Mouse (Mus musculus) forebrain, embryonic 16.5 days (tissue): ENCODE measurements around the gene Mutyh. TPM values are rescaled to one million over a fixed set of nuclear protein-coding genes. Genes with fewer than 3 reads are reported as not detected.

Experiments used
- polyA plus RNA-seq: library from polyadenylated mRNA; unstranded; fragments of >200 nt; fragmentation: Nextera tagmentation; extraction: Ambion mirVana; gene quantifications from 2 replicates; pipeline ENCODE4 v1.2.1, GENCODE M21; 2015

Gene Mutyh
- polyA plus RNA-seq, 1 experiment from 2014 or later: 8.4 TPM

Other genes with a start within 250 kb of the Mutyh start
- 1.9 and 3.6 TPM in 2 replicates for gene Ccdc17, start 211.1 kb upstream of the Mutyh start, polyA plus RNA-seq
- gene Nasp, start 179.8 kb upstream of the Mutyh start, polyA plus RNA-seq: 127 and 131 TPM in 2 replicates
- 794 and 796 TPM in 2 replicates for gene Akr1a1, start 156.0 kb upstream of the Mutyh start, polyA plus RNA-seq
- 455 and 488 TPM in 2 replicates for gene Prdx1, start 122.2 kb upstream of the Mutyh start, polyA plus RNA-seq
- 24.9 and 27.8 TPM in 2 replicates for gene Mmachc, start 99.3 kb upstream of the Mutyh start, polyA plus RNA-seq
- gene Ccdc163, start 99.2 kb upstream of the Mutyh start, polyA plus RNA-seq: 14.1 and 14.8 TPM in 2 replicates
- 4.3 and 5.2 TPM in 2 replicates for gene Tesk2, start 86.8 kb upstream of the Mutyh start, polyA plus RNA-seq
- 32.6 and 36.7 TPM in 2 replicates for gene Toe1, start 83 bp upstream of the Mutyh start, polyA plus RNA-seq
- gene Hpdl, start 14.0 kb downstream of the Mutyh start, polyA plus RNA-seq: 0.48 and 0.52 TPM in 2 replicates
- 8.8 and 9.1 TPM in 2 replicates for gene Zswim5, start 69.7 kb downstream of the Mutyh start, polyA plus RNA-seq
- 59.1 and 63.4 TPM in 2 replicates for gene Urod, start 186.7 kb downstream of the Mutyh start, polyA plus RNA-seq
- gene Hectd3, start 187.6 kb downstream of the Mutyh start, polyA plus RNA-seq: 27.4 and 27.7 TPM in 2 replicates
- gene Eif2b3, start 211.7 kb downstream of the Mutyh start, polyA plus RNA-seq: 42.1 and 42.2 TPM in 2 replicates